Mouse (Mus musculus): ENCODE measurements around the gene Hs3st6.
A peak's percentile ranks its signal among the peaks of the same experiment; 100 is the strongest.

The Hs3st6 gene

DNA sequence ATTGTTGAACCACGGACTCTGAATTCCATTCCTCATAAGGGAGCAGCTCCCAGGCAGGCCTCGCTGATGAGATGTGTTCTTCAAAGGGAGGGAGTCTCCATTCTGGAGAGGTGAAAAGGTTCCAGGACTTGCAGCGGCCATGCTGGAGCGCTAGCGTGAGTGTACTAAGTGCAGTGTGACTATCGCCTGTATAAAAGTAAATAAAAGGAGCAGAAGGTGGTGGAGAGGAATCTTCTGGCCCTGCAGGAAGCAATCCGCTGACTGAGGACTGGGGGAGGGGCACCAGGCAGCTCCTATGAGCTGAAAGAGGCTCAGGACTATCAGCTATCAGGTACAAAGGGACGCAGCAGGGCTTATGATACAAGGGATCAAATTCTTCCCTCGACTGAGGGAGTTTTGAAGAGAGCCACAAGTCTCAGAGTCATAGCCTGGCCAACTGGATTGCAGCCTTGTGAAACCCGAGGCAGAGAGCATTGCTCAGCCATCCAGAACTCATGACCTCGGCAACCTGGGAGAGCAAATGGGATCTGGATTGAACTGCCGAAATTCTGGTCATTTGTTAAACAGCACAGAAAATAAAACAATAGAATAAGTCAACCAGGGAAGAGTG lies 13.6 kb downstream of the Hs3st6 start:
- no peak for DNase-seq (ENCODE audit: low spot score in 2 of 2)

- DNase-seq (ENCODE audit: low spot score in 2 of 2) = no peak
Observed at GRCm38 (mm10) chr17:24769146-24769545, 16.4 kb downstream of the Hs3st6 start.

DNA sequence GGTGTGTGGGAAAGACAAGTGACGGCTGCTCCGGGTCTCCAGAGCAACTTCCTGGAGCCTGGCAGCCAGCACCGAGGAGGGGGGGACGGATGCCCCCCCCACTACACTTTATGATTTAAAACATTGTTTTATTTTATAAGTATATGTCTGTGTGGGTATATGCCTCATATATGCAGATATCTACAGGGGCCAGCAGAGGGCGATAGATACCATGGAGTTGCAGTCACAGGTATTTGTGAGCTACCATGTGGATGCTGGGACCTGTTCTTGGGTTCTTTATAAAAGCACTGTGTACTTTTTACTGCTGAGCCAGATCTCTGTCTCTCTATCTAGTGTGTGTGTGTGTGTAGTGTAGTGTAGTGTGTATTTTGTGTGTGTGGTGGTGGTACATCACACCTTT lies 20.5 kb downstream of the Hs3st6 start:
- no peak for DNase-seq (ENCODE audit: low spot score in 2 of 2)

DNA sequence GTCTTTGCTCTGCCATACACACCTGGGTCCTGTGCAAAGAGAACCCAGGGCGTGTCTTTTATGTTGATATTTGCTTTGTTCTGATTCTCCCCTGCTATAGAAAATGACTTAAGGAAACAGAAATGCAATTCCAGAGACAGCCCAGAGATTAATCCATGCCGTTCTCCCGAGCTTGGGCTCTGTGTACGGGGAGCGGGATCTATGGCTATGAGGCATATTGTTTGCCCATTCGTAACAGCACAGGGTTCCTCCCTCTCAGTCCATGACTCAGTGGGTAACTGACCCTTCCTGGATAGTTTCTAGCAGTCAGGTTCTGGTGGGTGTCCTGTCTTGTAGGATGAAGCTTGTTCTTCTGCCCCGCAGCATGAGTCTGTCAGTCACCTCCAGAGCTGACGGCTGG lies 22.4 kb downstream of the Hs3st6 start:
- no peak for DNase-seq (ENCODE audit: low spot score in 2 of 2)

GRCm38 (mm10) chr17:24777073-24777472 lies 24.3 kb downstream of the Hs3st6 start:
- DNase-seq (ENCODE audit: low spot score in 2 of 2) = no peak

DNA sequence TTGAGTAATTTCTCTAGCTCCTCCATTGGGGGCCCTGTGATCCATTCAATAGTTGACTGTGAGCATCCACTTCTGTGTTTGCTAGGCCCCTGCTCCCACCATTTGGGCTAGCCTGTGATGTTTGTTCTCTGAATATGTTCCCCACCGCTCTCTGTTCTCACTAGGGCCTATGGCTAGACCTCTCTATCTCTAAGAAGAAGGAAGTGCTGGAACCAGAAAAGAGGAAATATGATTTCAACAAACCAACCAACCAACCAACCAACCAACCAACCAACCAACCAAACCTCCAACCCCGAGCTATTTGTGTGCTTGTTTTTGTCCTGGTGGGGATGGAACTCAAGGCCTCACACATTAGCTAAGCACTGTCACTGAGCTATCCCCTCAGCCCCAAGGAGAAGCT lies 28.0 kb downstream of the Hs3st6 start:
- DNase-seq (ENCODE audit: low spot score in 2 of 2) = no peak

GRCm38 (mm10) chr17:24792190-24792589 lies 39.4 kb downstream of the Hs3st6 start:
- DNase-seq (ENCODE audit: low spot score in 2 of 2) = no peak

DNA sequence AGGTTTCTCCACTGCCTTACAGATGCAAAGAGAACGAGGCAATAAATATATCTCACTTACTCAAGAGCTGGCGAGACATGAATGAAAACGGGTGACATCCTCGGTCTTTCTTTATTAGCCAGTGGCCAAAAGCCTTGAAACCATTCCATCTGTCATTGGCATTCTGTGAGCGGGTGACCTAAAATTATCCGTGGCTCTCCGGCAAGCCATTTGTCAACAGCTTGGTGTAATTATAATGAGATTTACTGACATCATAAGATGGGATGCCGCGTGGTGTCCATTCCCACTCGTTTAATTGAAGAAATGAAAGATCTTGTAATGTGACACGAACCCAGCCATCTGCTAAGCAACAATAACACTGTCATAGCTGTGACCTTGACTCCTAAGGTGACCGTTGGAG lies 42.0 kb downstream of the Hs3st6 start:
- no peak for DNase-seq (ENCODE audit: low spot score in 2 of 2)

GRCm38 (mm10) chr17:24796969-24797368 lies 44.2 kb downstream of the Hs3st6 start:
- DNase-seq (ENCODE audit: low spot score in 2 of 2) = no peak

- no peak for DNase-seq (ENCODE audit: low spot score in 2 of 2)
Observed at GRCm38 (mm10) chr17:24798229-24798628, 45.4 kb downstream of the Hs3st6 start.

GRCm38 (mm10) chr17:24799476-24799875 lies 46.7 kb downstream of the Hs3st6 start:
- no peak for DNase-seq (ENCODE audit: low spot score in 2 of 2)

- DNase-seq (ENCODE audit: low spot score in 2 of 2) = no peak
Observed at GRCm38 (mm10) chr17:24800524-24800923, 47.7 kb downstream of the Hs3st6 start.

DNA sequence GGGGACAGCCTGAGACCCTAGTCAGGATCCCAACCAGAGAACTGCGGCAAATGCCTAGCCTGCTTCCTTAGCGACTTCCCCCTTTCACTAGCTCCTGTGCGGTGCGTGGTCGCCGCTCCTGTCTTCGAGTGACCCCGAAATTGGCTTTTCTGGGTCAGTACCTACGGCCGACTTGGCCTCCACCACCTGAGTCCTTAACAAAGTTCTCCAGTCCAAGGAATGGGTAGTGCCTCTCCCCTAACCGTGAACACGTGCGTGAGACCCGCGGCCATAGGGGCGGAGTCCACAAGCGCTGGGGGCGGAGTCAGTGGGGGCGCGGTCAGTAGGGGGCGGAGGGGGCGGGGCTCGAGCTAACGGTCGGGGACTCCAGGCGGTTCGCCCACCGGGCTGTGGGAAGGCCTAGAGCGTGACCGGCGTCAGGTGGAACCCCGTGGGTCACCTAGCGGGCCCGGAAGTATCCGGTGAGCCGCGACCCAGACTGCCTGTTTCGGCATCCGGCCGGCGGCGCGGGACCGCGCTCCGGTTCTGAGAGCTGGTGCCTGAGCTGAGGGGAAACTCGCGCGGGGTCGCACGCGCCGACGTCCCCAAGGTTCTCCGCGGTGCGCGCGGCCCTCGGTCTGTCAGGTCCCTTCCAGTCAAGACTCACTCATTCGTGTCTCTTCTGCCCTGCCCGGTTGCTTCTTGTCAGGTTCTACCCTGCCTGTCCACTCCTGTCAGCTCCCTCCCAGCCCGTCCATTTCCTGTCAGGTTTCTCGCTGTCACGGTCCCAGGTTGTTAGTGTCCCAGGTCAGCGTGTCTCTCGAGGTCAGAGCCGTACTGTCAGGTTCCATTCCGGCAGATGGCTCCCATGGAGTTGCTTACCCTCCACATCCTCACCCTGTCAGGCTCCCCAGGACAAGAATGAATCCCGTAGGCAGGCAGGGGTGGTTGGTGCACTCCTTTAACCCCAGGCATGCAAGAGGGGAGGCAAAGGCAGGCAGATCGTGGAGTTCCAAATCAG lies 51.5 kb downstream of the Hs3st6 start, which contains the start of gene Meiob:
TSS of gene Meiob (plus strand) at position 338 of the 1,000 bp plus-strand sequence.
- peak; percentile 37 to 63 for DNase-seq (ENCODE audit: low spot score in 2 of 2)
